Mouse (Mus musculus): ENCODE measurements around the gene Wdr18.

GRCm38 (mm10) chr10:80013609-80014008 is 53.7 kb downstream of the Wdr18 start:
- no peak for TF ChIP-seq CTCF (IDR thresholded peaks at IDR 0.05; ENCODE audit: low read depth, low read length)
- TF ChIP-seq POLR2A (IDR thresholded peaks at IDR 0.05; ENCODE audit: extremely low read depth, insufficient read depth, low read length) = no peak
